Mouse (Mus musculus): ENCODE data around the gene Prmt1. TPM values are rescaled to one million over a fixed set of nuclear protein-coding genes. Genes with fewer than 3 reads are reported as not detected.

Prmt1 gene
- polyA plus RNA-seq, 1 experiment from 2014 or later, result 658 TPM

GRCm38 (mm10) chr7:45007846-45008245, 21.5 kb upstream of the Prmt1 start:
- no peaks in the 10 kb centered on the region for H3K9me3 ChIP-seq
- WGBS, result 96% methylated on average over 30 of the region's 30 CpGs
- no peak overlapping the region for H3K4me3 ChIP-seq
- no peak overlapping the region for H3K9ac ChIP-seq (replicated peaks)
- peaks cover 94% of the 10 kb centered on the region for H3K36me3 ChIP-seq
- no peak overlapping the region for H3K27ac ChIP-seq (replicated peaks)
- no peak overlapping the region for H3K4me2 ChIP-seq (replicated peaks)
- no peaks in the 10 kb centered on the region for H3K4me1 ChIP-seq
- ATAC-seq (ENCODE audit: low FRiP score, low read depth), result no peak
- H3K27me3 ChIP-seq, result no peaks in the 10 kb centered on the region

GRCm38 (mm10) chr7:45007141-45007540, 20.8 kb upstream of the Prmt1 start:
- WGBS, result 97% methylated on average over 29 of the region's 29 CpGs
- no peaks in the 10 kb centered on the region for H3K9me3 ChIP-seq
- peaks cover 94% of the 10 kb centered on the region for H3K36me3 ChIP-seq
- ATAC-seq (ENCODE audit: low FRiP score, low read depth), result no peak
- no peaks in the 10 kb centered on the region for H3K4me1 ChIP-seq
- no peaks in the 10 kb centered on the region for H3K27me3 ChIP-seq
- H3K4me2 ChIP-seq (replicated peaks), result no peak overlapping the region
- no peak overlapping the region for H3K4me3 ChIP-seq
- no peak overlapping the region for H3K9ac ChIP-seq (replicated peaks)
- H3K27ac ChIP-seq (replicated peaks), result no peak overlapping the region

- 97% methylated on average over 12 of the region's 12 CpGs for WGBS
- Histone ChIP-seq H3K4me3 (no peak overlapping the region), H3K4me2 (replicated peaks) (no peak overlapping the region), H3K27ac (replicated peaks) (no peak overlapping the region), H3K4me1 (no peaks in the 10 kb centered on the region), H3K36me3 (peaks cover 94% of the 10 kb centered on the region), H3K9ac (replicated peaks) (no peak overlapping the region), H3K9me3 (no peaks in the 10 kb centered on the region), H3K27me3 (no peaks in the 10 kb centered on the region)
- no peak for ATAC-seq (ENCODE audit: low FRiP score, low read depth)
These were observed 20.1 kb upstream of the Prmt1 start for GRCm38 (mm10) chr7:45006503-45006902.

GRCm38 (mm10) chr7:45005321-45005992, 19.1 kb upstream of the Prmt1 start:
- Histone ChIP-seq H3K9ac (replicated peaks) (no peak overlapping the region), H3K36me3 (peaks cover 98% of the 10 kb centered on the region), H3K4me1 (no peaks in the 10 kb centered on the region), H3K4me2 (replicated peaks) (no peak overlapping the region), H3K27ac (replicated peaks) (no peak overlapping the region), H3K4me3 (no peak overlapping the region), H3K27me3 (no peaks in the 10 kb centered on the region), H3K9me3 (no peaks in the 10 kb centered on the region)
- 94% methylated on average over 6 of the region's 6 CpGs for WGBS
- no peak for ATAC-seq (ENCODE audit: low FRiP score, low read depth)

- Histone ChIP-seq H3K4me1 (peaks cover 4% of the 10 kb centered on the region), H3K4me3 (no peak overlapping the region), H3K9ac (replicated peaks) (no peak overlapping the region), H3K36me3 (peaks cover 98% of the 10 kb centered on the region), H3K27me3 (no peaks in the 10 kb centered on the region), H3K9me3 (no peaks in the 10 kb centered on the region), H3K4me2 (replicated peaks) (no peak overlapping the region), H3K27ac (replicated peaks) (no peak overlapping the region)
- no peak for ATAC-seq (ENCODE audit: low FRiP score, low read depth)
- WGBS, result 76% methylated on average over 3 of the region's 3 CpGs
These were observed 18.2 kb upstream of the Prmt1 start for GRCm38 (mm10) chr7:45004546-45004945.

GRCm38 (mm10) chr7:45002440-45002839, 16.1 kb upstream of the Prmt1 start:
- H3K36me3 ChIP-seq, result peaks cover 78% of the 10 kb centered on the region
- H3K27me3 ChIP-seq, result no peaks in the 10 kb centered on the region
- no peak overlapping the region for H3K4me2 ChIP-seq (replicated peaks)
- no peak overlapping the region for H3K4me3 ChIP-seq
- 93% methylated on average over 7 of the region's 7 CpGs for WGBS
- no peaks in the 10 kb centered on the region for H3K9me3 ChIP-seq
- no peak for ATAC-seq (ENCODE audit: low FRiP score, low read depth)
- peaks cover 21% of the 10 kb centered on the region for H3K4me1 ChIP-seq
- H3K27ac ChIP-seq (replicated peaks), result no peak overlapping the region
- no peak overlapping the region for H3K9ac ChIP-seq (replicated peaks)

GRCm38 (mm10) chr7:45000539-45001114, 14.3 kb upstream of the Prmt1 start:
- H3K9ac ChIP-seq (replicated peaks), result 0 out of 2 replicates have a peak overlapping the region, but pooled peaks have one; percentile 6
- 88% methylated on average over 21 of the region's 21 CpGs for WGBS
- no peaks in the 10 kb centered on the region for H3K9me3 ChIP-seq
- no peak overlapping the region for H3K4me2 ChIP-seq (replicated peaks)
- peaks cover 60% of the 10 kb centered on the region for H3K36me3 ChIP-seq
- no peaks in the 10 kb centered on the region for H3K27me3 ChIP-seq
- no peak overlapping the region for H3K4me3 ChIP-seq
- ATAC-seq (ENCODE audit: low FRiP score, low read depth), result no peak
- H3K4me1 ChIP-seq, result peaks cover 35% of the 10 kb centered on the region
- 0 out of 2 replicates have a peak overlapping the region, but pooled peaks have one; percentile 15 for H3K27ac ChIP-seq (replicated peaks)

- Histone ChIP-seq H3K4me2 (replicated peaks) (no peak overlapping the region), H3K36me3 (peaks cover 52% of the 10 kb centered on the region), H3K4me1 (peaks cover 37% of the 10 kb centered on the region), H3K27me3 (no peaks in the 10 kb centered on the region), H3K9me3 (no peaks in the 10 kb centered on the region), H3K9ac (replicated peaks) (no peak overlapping the region), H3K4me3 (no peak overlapping the region), H3K27ac (replicated peaks) (no peak overlapping the region)
- ATAC-seq (ENCODE audit: low FRiP score, low read depth), result no peak
- 87% methylated on average over 11 of the region's 11 CpGs for WGBS
These were observed 13.4 kb upstream of the Prmt1 start for GRCm38 (mm10) chr7:44999753-45000152.

GRCm38 (mm10) chr7:44998501-44998955, 12.2 kb upstream of the Prmt1 start, which contains the start of gene Bcl2l12:
TSS of gene Bcl2l12 (minus strand) at chr7:44998712.
- Histone ChIP-seq H3K36me3 (peaks cover 48% of the 10 kb centered on the region), H3K9ac (replicated peaks) (peak within 1 kb of the TSS; percentile 82), H3K27ac (replicated peaks) (peak within 1 kb of the TSS; percentile 80), H3K4me2 (replicated peaks) (peak within 1 kb of the TSS; percentile 79), H3K4me3 (peak within 1 kb of the TSS; percentile 68), H3K4me1 (peaks cover 37% of the 10 kb centered on the region), H3K9me3 (no peaks in the 10 kb centered on the region), H3K27me3 (no peaks in the 10 kb centered on the region)
- ATAC-seq (ENCODE audit: low FRiP score, low read depth), result no peak
- 5% methylated on average over 18 of the region's 18 CpGs for WGBS

- Histone ChIP-seq H3K4me1 (peaks cover 37% of the 10 kb centered on the region), H3K4me2 (replicated peaks) (peak overlapping the region; percentile 79), H3K9ac (replicated peaks) (peak overlapping the region; percentile 82), H3K27me3 (no peaks in the 10 kb centered on the region), H3K36me3 (peaks cover 45% of the 10 kb centered on the region), H3K4me3 (peak overlapping the region; percentile 68), H3K27ac (replicated peaks) (peak overlapping the region; percentile 80), H3K9me3 (no peaks in the 10 kb centered on the region)
- 6% methylated on average over 15 of the region's 15 CpGs for WGBS
- ATAC-seq (ENCODE audit: low FRiP score, low read depth), result peak; percentile 17; the same call in 1 of the 2 replicates
These were observed 11.6 kb upstream of the Prmt1 start for GRCm38 (mm10) chr7:44997940-44998428.

- under 1% methylated on average over 43 of the region's 43 CpGs for WGBS
- Histone ChIP-seq H3K9ac (replicated peaks) (peak within 1 kb of the TSS; percentile 82), H3K4me2 (replicated peaks) (peak within 1 kb of the TSS; percentile 79), H3K4me1 (peaks cover 37% of the 10 kb centered on the region), H3K27me3 (no peaks in the 10 kb centered on the region), H3K4me3 (peak within 1 kb of the TSS; percentile 68), H3K27ac (replicated peaks) (peak within 1 kb of the TSS; percentile 80), H3K36me3 (peaks cover 45% of the 10 kb centered on the region), H3K9me3 (no peaks in the 10 kb centered on the region)
- peak; percentile 90 for ATAC-seq (ENCODE audit: low FRiP score, low read depth)
These were observed 11.0 kb upstream of the Prmt1 start, which contains the start of gene Irf3 for GRCm38 (mm10) chr7:44997231-44997939. TSS of gene Irf3 (plus strand) at chr7:44997648.

GRCm38 (mm10) chr7:44996672-44997071, 10.3 kb upstream of the Prmt1 start:
- Histone ChIP-seq H3K9me3 (no peaks in the 10 kb centered on the region), H3K9ac (replicated peaks) (peak overlapping the region; percentile 82), H3K4me3 (peak overlapping the region; percentile 68), H3K36me3 (peaks cover 45% of the 10 kb centered on the region), H3K4me2 (replicated peaks) (peak overlapping the region; percentile 79), H3K27ac (replicated peaks) (peak overlapping the region; percentile 80; the same call in 1 of the 2 replicates), H3K27me3 (no peaks in the 10 kb centered on the region), H3K4me1 (peaks cover 37% of the 10 kb centered on the region)
- WGBS, result 13% methylated on average over 10 of the region's 10 CpGs
- ATAC-seq (ENCODE audit: low FRiP score, low read depth), result no peak

Data from midbrain, embryonic 12.5 days (tissue).